Mouse (Mus musculus): ENCODE measurements around the gene Nol8. TPM values are rescaled to one million over a fixed set of nuclear protein-coding genes. Genes with fewer than 3 reads are reported as not detected.

Gene Nol8
- polyA plus RNA-seq, 1 experiment from 2014 or later = 21.0 TPM

DNA sequence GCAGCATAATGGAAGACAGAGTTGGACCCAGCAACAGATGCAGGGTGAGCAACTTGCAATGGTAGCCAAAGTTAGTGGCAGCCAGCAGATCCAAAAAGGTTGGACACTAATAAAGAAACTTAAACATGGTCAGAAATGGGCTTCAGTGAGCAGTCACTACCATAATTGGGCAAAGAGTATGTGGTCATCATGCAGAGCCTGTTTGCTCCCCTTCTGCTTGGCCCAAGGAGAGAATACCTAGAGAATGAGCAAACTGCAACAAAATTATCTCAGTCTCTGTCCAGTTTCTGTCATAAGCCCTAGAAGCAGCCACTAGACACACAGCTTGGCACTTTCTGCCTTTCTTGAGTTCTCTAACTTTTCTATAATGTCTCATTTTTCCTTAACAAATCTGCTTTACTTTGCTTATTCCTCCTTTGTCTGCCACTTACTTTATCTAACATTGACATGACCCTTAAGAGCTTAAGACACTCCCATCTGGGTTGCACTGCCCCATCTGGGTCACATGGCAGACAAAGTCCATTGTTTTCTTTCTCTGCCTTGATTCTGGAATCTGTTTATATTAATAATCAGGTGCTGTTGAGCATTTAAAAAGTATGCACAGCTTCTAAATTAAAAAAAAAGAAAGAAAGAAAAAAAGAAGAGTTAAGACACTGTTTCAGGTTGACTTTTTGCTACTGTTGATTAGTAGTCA lies 9.1 kb upstream of the Nol8 start:
- H3K27me3 ChIP-seq = no peaks in the 10 kb centered on the region
- H3K36me3 ChIP-seq = no peaks in the 10 kb centered on the region
- no peak for ATAC-seq (ENCODE audit: insufficient number of reproducible peaks, insufficient read depth, low FRiP score, low TSS enrichment, low read depth)

DNA sequence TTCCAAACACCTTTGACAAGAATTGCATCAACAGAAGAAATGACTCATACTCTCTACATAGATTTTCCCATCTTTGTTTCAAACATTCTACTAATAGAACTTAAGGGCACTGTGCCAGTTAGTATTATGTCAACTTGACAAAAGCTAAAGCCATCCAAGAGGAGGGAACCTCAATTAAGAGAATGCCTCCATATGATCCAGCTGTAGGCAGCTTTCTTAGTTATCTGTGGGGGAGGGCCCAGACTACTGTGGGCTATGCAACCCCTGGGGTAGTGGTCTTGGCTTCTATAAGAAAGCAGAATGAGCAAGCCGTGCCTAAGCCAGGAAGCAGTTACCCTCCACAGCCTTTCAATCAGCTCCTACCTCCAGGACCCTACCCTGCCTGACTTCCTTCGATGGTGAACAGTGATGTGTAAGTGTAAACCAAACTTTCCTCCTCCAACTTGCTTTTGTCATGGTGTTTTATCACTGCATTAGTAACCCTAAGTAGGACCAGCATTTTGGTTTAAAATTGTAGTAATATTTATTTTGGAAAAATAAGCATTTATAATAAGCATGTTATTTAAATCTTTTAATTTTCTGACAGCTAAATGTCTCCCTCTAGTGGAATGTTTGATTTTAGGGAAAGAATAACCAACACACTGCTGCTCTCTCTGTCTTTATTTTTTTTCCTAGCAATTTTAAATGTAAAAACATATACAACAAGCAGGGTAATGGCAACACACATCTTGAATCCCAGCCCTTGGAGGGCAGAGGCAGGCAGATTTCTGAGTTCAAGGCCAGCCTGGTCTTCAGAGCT lies 7.9 kb upstream of the Nol8 start:
- no peak for ATAC-seq (ENCODE audit: insufficient number of reproducible peaks, insufficient read depth, low FRiP score, low TSS enrichment, low read depth)
- Histone ChIP-seq H3K27ac (no peak overlapping the region), H3K4me2 (no peak overlapping the region), H3K4me3 (replicated peaks) (no peak overlapping the region), H3K36me3 (no peaks in the 10 kb centered on the region), H3K4me1 (replicated peaks) (no peaks in the 10 kb centered on the region), H3K9ac (replicated peaks) (no peak overlapping the region), H3K9me3 (no peaks in the 10 kb centered on the region), H3K27me3 (no peaks in the 10 kb centered on the region)
- WGBS = 79% methylated on average over 2 of the region's 2 CpGs

More for the DNA sequence above, 9.1 kb upstream of the Nol8 start:
- H3K27ac ChIP-seq = no peak overlapping the region
- H3K4me1 ChIP-seq (replicated peaks) = no peaks in the 10 kb centered on the region
- no peak overlapping the region for H3K9ac ChIP-seq (replicated peaks)
- no peak overlapping the region for H3K4me2 ChIP-seq
- no peaks in the 10 kb centered on the region for H3K9me3 ChIP-seq
- H3K4me3 ChIP-seq (replicated peaks) = no peak overlapping the region

DNA sequence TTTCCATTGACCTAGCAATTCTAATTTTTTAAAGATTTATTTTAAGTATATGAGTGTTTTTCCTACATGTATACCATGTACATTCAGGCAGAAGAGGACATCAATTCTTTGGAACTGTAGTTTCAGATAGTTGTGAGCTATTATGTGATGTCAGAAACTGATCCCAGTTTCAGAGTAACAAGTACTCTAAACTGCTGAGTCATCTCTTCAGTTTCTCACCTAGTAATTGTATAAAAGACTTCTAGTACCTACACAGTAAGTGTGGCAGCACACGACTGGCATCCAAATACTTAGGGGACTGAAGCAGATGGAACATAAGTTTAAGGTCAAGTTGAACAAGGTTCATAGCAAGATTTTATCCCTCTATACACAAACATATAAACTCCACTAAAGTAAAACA lies 6.9 kb upstream of the Nol8 start:
- H3K4me3 ChIP-seq (replicated peaks) = no peak overlapping the region
- ATAC-seq (ENCODE audit: insufficient number of reproducible peaks, insufficient read depth, low FRiP score, low TSS enrichment, low read depth) = no peak
- no peaks in the 10 kb centered on the region for H3K36me3 ChIP-seq
- H3K4me1 ChIP-seq (replicated peaks) = no peaks in the 10 kb centered on the region
- no peak overlapping the region for H3K4me2 ChIP-seq
- WGBS = 88% methylated on average over 1 of the region's 1 CpGs
- no peaks in the 10 kb centered on the region for H3K9me3 ChIP-seq
- no peaks in the 10 kb centered on the region for H3K27me3 ChIP-seq
- no peak overlapping the region for H3K9ac ChIP-seq (replicated peaks)
- no peak overlapping the region for H3K27ac ChIP-seq

DNA sequence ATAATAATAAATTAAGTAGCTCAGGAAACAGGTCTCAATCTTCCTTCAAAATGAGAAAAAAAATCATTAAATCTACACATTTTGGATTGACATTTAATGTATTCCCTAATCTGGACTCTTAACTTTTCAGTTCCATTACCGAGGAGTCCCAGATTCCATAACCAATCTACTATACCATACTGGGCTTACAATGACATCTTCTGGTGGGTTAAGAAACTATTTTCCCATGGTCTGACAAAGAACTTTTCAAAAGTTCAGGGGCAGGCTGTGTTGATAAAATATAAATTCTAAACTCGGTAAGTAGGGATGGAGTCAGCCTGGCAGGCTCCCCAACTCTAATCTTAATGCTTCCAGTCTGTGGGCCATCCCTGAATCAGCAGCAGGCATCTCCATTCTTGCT lies 1.7 kb upstream of the Nol8 start:
- Histone ChIP-seq H3K36me3 (peaks cover 1% of the 10 kb centered on the region; the same call in 1 of the 2 replicates), H3K9me3 (no peaks in the 10 kb centered on the region), H3K9ac (replicated peaks) (no peak overlapping the region), H3K4me3 (replicated peaks) (no peak overlapping the region; the same call in 1 of the 2 replicates), H3K27me3 (no peaks in the 10 kb centered on the region), H3K4me1 (replicated peaks) (peaks cover 12% of the 10 kb centered on the region), H3K27ac (no peak overlapping the region), H3K4me2 (peak overlapping the region; percentile 79)
- 57% methylated on average over 2 of the region's 2 CpGs for WGBS
- no peak for ATAC-seq (ENCODE audit: insufficient number of reproducible peaks, insufficient read depth, low FRiP score, low TSS enrichment, low read depth)

DNA sequence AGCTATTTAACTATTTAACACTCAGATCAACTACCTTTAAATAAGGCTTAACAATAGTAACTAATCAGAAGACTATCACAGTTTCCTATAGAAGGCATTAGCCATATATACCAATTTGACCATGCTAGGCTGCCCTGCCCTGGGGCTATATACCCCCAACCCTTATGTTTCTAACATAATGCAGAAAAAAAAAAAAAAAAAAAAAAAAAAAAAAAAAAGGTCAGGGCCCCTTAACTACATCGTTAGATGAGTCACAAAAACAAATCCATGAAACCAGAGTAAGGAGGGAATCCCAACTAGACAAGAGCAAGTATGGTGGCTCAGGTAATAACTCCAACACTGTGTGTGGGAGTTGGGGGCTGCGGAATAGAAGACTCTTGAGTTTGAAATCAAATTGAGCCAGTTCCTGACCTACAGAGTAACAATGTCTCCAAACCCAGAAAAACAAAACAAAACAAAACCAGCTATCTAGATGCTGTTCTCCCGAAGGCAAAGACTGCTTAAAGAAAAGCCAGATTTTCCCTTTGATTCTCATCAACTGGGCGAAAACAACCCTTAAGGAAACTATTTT lies 1.0 kb upstream of the Nol8 start:
- WGBS = 2% methylated on average over 4 of the region's 4 CpGs
- peak overlapping the region; percentile 79 for H3K4me2 ChIP-seq
- peak overlapping the region; percentile 75 for H3K9ac ChIP-seq (replicated peaks)
- H3K4me3 ChIP-seq (replicated peaks) = peak overlapping the region; percentile 61
- ATAC-seq (ENCODE audit: insufficient number of reproducible peaks, insufficient read depth, low FRiP score, low TSS enrichment, low read depth) = no peak
- H3K4me1 ChIP-seq (replicated peaks) = peaks cover 12% of the 10 kb centered on the region
- no peaks in the 10 kb centered on the region for H3K9me3 ChIP-seq
- no peaks in the 10 kb centered on the region for H3K27me3 ChIP-seq
- no peak overlapping the region for H3K27ac ChIP-seq
- H3K36me3 ChIP-seq = peaks cover 5% of the 10 kb centered on the region; the same call in 1 of the 2 replicates

DNA sequence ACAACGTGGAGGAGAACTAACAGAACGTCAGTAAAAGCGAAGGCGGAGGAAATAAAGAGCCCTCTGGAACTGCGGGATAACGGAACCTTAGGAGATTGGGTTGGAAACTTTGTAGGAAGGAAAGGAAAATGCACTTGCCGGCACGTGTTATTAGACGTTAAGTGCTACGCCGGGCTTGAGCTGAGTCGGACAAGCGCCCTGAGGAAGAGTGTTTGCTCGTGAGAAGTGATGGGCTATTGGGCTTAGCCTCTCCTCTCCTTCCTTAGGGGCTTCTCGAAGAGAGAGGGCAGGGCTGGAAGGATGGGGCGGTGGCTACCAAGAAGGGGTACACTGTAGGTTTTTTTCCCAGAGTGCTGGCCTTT lies 283 bp downstream of the Nol8 start:
- H3K27ac ChIP-seq = no peak overlapping the region; the same call in 1 of the 2 replicates

DNA sequence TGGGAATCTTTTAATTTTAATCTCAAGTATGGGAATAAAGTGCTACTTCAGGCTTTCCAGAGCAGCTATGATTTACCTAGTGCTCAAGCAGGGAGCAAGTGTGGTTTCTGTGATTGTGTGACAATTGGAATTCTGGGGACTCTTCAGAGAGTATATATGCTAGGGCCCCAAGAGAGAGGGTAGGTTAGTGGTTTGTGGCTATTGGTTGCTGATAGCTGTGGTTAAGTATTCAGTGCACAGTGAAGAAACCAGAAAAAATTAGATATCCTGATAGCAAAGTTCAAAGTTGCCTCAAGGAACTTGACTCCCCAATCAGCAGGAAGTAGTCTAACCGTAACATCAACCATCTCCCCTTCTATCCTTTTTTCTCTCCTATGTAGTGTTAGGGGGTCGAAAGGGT lies 24.9 kb downstream of the Nol8 start:
- no peak overlapping the region for H3K4me3 ChIP-seq (replicated peaks)
- no peak overlapping the region for H3K27ac ChIP-seq
- H3K9me3 ChIP-seq = no peaks in the 10 kb centered on the region
- no peak overlapping the region for H3K4me2 ChIP-seq
- no peak for ATAC-seq (ENCODE audit: insufficient number of reproducible peaks, insufficient read depth, low FRiP score, low TSS enrichment, low read depth)
- H3K36me3 ChIP-seq = peaks cover 44% of the 10 kb centered on the region
- WGBS = 93% methylated on average over 2 of the region's 2 CpGs
- H3K4me1 ChIP-seq (replicated peaks) = peaks cover 8% of the 10 kb centered on the region
- no peaks in the 10 kb centered on the region for H3K27me3 ChIP-seq
- H3K9ac ChIP-seq (replicated peaks) = no peak overlapping the region

More for the DNA sequence above, 283 bp downstream of the Nol8 start:
- Histone ChIP-seq H3K27me3 (no peaks in the 10 kb centered on the region), H3K4me3 (replicated peaks) (peak overlapping the region; percentile 61), H3K9me3 (no peaks in the 10 kb centered on the region), H3K4me1 (replicated peaks) (peaks cover 12% of the 10 kb centered on the region), H3K9ac (replicated peaks) (peak overlapping the region; percentile 47), H3K36me3 (peaks cover 13% of the 10 kb centered on the region), H3K4me2 (peak overlapping the region; percentile 79)
- under 1% methylated on average over 16 of the region's 16 CpGs for WGBS
- ATAC-seq (ENCODE audit: insufficient number of reproducible peaks, insufficient read depth, low FRiP score, low TSS enrichment, low read depth) = peak; percentile 65

DNA sequence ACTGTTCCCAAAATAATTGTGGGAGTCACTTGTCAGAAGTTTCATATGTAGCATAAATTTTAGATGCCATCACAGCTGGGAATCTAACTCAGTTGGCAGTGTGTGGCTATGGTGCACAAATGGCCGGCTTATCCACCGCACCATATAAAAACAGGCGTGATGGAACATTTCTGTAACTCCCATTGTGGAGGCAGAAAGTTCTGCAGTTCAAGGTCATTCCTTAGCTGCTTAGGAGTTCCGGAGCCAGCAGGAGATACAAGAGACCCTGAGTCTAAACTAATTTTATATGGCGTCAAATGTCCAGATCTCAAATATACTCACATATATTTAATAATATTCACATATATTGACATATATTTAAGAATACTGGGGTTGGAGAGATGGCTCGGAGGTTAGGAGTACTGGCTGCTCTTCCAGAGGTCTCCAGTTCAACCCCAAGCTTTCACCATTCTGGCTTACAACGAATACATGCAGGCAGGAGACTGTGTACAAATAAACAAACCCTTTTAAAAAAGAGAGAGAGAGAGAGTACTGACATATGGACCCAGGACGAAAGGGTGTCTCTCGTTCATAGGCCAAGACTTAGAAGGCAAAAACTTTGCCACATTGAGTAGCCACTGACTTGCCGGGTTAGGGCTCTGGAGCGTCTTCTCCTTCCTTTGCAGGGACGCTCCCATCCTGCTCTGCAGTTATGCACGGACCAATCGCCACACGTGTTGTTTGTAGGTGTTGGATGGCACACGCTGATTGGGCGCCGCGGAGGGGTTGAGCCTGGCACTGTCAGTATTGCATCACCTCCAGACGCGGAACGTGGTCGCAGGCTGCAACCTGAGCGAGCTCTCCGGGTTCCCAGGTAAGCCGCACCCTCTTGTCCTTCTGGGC lies 28.7 kb downstream of the Nol8 start, which contains the start of gene Iars:
Iars (plus strand) TSS at position 750 of the 882 bp plus-strand sequence.
- H3K27me3 ChIP-seq = no peaks in the 10 kb centered on the region
- H3K36me3 ChIP-seq = peaks cover 17% of the 10 kb centered on the region
- peak within 1 kb of the TSS; percentile 59 for H3K4me3 ChIP-seq (replicated peaks)
- WGBS = 6% methylated on average over 26 of the region's 26 CpGs
- peak within 1 kb of the TSS; percentile 26; the same call in 1 of the 2 replicates for H3K27ac ChIP-seq
- peak; percentile 100 for ATAC-seq (ENCODE audit: insufficient number of reproducible peaks, insufficient read depth, low FRiP score, low TSS enrichment, low read depth)
- H3K4me2 ChIP-seq = peak within 1 kb of the TSS; percentile 91
- peak within 1 kb of the TSS; percentile 69 for H3K9ac ChIP-seq (replicated peaks)
- H3K4me1 ChIP-seq (replicated peaks) = peaks cover 20% of the 10 kb centered on the region
- H3K9me3 ChIP-seq = no peaks in the 10 kb centered on the region

DNA sequence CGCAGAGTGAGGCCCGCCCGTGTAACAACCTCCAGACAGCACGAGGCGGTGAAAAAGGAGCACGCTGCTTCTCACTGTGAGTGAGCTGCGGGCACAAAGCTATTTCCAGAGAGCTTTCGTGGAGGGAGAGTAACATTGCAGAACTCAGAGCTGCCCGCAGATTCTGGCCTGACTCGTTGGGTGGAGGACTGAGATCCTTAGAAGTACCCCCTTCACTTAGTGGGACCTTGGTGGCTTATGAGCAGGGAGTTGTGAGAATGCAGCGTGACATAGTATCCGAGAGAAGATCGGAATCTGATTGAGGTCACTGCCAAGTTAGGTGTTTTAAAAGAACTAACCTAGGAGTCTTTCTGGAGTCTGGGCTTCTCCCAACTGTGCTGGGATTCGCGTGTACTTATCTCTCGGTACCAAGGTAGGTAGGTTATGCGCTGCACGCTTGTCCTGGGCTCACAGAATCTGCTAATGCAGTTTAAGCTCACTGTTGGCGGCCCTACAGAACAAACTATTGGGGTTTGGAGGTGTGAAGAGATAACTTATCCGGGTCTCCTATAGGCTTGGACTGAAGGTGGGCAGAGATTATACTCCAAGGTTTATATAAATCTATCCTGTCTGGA lies 29.5 kb downstream of the Nol8 start:
- no peak for ATAC-seq (ENCODE audit: insufficient number of reproducible peaks, insufficient read depth, low FRiP score, low TSS enrichment, low read depth)
- under 1% methylated on average over 20 of the region's 20 CpGs for whole genome bisulfite sequencing
- no peaks in the 10 kb centered on the region for H3K27me3 ChIP-seq
- peak overlapping the region; percentile 91 for H3K4me2 ChIP-seq
- peak overlapping the region; percentile 69 for H3K9ac ChIP-seq (replicated peaks)
- peaks cover 20% of the 10 kb centered on the region for H3K4me1 ChIP-seq (replicated peaks)
- no peaks in the 10 kb centered on the region for H3K9me3 ChIP-seq
- peaks cover 12% of the 10 kb centered on the region; the same call in 1 of the 2 replicates for H3K36me3 ChIP-seq
- peak overlapping the region; percentile 26; the same call in 1 of the 2 replicates for H3K27ac ChIP-seq
- peak overlapping the region; percentile 59 for H3K4me3 ChIP-seq (replicated peaks)

DNA sequence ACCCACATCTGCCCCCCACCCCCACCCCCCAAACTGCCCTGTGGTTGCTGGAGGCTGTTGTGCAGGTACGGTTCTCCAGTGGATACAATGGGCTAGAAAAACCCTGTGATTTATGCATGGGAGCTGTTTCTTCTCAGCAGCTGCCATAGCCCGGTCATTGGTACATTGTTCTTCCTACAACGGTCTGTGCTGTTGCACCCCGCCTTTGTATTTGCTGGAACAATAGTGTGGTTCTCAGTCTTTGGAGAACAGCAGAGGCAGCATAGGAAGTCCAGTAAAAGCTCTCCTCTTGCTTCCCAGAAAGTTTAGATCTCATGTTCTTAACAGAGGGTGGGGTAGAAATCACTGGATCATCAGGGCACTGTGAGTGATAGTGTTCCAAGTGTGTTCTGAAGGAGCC lies 31.4 kb downstream of the Nol8 start:
- no peak for ATAC-seq (ENCODE audit: insufficient number of reproducible peaks, insufficient read depth, low FRiP score, low TSS enrichment, low read depth)
- 87% methylated on average over 4 of the region's 4 CpGs for WGBS
- no peaks in the 10 kb centered on the region for H3K27me3 ChIP-seq

More for the DNA sequence above, 31.4 kb downstream of the Nol8 start:
- peaks cover 20% of the 10 kb centered on the region for H3K36me3 ChIP-seq
- peaks cover 20% of the 10 kb centered on the region for H3K4me1 ChIP-seq (replicated peaks)
- no peak overlapping the region for H3K4me3 ChIP-seq (replicated peaks)
- H3K27ac ChIP-seq = no peak overlapping the region
- H3K4me2 ChIP-seq = no peak overlapping the region
- no peak overlapping the region for H3K9ac ChIP-seq (replicated peaks)
- no peaks in the 10 kb centered on the region for H3K9me3 ChIP-seq

All from limb, embryonic 12.5 days (tissue).